Mouse (Mus musculus) small intestine, adult 2 months (tissue): ENCODE data around the gene Slc51a.

Experiments
- CTCF ChIP-seq: fragments of 200-500 bp; IDR thresholded peaks from 2 replicates; pipeline ENCODE4 v1.5.1; 2012; ENCODE audit warnings: low read depth, mild to moderate bottlenecking, control low read depth, inconsistent platforms, low read length, moderate library complexity, mixed read lengths; ENCODE audit not compliant: insufficient replicate concordance, insufficient read length; ENCODE audit errors: extremely low read depth
- POLR2A ChIP-seq: fragments of 200-500 bp; IDR thresholded peaks from 2 replicates; pipeline ENCODE4 v1.6.1; 2012; ENCODE audit warnings: low read depth, mild to moderate bottlenecking, control low read depth, inconsistent platforms, low read length, moderate library complexity

GRCm38 (mm10) chr16:32506298-32506697 is 18.6 kb upstream of the Slc51a start:
- no peak for TF ChIP-seq CTCF
- no peak for TF ChIP-seq POLR2A
